Mouse (Mus musculus) gastrocnemius, adult 8-10 months (tissue): ENCODE data around the gene Foxd3. TPM values are rescaled to one million over a fixed set of nuclear protein-coding genes. Genes with fewer than 3 reads are reported as not detected.

Experiments
- DNase-seq, 2 experiments: peaks; one replicate each; pipeline ENCODE4 v3.0.0; 2022; ENCODE audit warnings: low spot score in 2 of 2
- microRNA-seq: library from miRNA; unstranded; fragments of <30 nt; microRNA quantifications from one replicate; pipeline ENCODE4 v1.2.0, GENCODE M21; 2022
- total RNA-seq, 4 experiments: library from RNA; stranded (reverse); gene quantifications; 2 replicates each; pipeline ENCODE4 v1.2.4; 2022

The Foxd3 gene
- total RNA-seq, 4 experiments from 2014 or later, result 0.79 to 1.5 (median 1.2) TPM

DNA sequence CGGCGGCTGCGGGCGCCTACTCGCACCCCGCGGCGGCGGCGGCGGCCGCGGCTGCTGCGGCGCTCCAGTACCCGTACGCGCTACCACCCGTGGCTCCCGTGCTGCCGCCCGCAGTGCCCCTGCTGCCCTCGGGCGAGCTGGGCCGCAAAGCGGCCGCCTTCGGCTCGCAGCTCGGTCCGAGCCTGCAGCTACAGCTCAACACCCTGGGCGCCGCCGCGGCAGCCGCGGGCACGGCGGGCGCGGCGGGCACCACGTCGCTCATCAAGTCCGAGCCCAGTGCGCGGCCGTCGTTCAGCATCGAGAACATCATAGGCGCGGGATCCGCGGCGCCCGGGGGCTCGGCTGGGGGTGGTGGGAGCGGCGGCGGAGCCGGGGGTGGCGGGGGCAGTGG, 1.3 kb downstream of the Foxd3 start:
- DNase-seq, result no peak

DNA sequence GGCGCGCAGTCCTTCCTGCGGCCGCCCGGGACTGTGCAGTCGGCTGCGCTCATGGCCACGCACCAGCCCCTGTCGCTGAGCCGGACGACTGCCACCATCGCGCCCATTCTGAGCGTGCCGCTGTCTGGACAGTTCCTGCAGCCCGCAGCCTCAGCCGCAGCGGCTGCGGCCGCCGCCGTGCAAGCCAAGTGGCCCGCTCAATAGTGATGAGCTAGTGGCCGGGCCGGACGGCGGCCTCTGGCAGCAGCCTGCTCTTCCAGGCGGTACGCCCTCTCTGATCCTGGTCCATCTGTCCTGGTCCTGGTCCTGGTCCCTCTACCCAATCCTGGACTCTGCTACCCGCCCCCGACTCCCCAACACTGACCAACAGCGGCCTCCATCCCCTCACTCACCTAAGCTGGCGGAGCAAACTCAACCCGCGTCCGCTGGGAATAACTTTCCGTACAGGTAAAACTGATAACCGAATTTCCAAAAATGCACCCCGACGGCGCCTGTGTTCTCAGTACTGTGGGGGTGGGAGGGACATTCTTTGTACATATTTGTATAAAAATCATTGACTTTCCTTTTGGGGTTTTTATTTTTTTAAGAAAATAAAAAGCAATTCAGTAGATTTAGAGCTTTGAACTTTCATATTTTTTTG, 1.9 kb downstream of the Foxd3 start:
- DNase-seq, result no peak

- DNase-seq, result no peak
Observed at GRCm38 (mm10) chr4:99658881-99659280, 2.8 kb downstream of the Foxd3 start.

DNA sequence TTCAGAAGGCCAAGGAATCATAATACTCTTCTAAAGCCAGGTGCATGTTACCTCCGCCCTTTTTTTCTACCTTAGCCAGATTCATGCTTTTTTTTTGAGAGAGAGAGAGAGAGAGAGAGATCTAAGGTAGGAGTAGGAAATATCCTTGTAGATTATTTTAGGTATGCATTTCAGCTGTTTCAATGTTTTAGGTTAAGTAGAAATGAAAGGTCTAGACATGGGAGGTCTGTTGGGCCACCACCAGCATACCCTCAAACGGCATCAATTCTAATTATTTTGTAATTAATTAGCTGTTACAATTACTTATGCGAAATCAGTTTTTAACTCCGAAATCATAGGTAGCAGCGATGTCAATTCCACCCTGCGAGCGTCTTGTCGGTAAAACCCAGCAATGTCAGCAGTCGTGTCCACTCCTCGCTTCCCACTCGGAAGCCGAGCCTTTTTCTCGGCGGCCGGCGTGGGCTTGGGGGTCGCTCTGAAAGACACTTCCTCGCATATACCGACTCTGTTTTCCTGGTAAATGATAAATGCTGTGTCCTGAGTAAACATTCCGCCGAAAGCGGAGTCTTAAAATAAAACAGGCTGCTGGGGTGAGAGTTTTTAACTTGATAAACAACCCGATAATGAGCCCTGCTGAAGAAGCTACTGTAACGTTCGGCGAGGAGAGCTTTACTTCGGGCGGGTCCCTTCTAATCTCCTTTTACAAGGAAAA, 3.4 kb downstream of the Foxd3 start:
- no peak for DNase-seq

GRCm38 (mm10) chr4:99660073-99660611, 4.0 kb downstream of the Foxd3 start:
- no peak for DNase-seq

GRCm38 (mm10) chr4:99660981-99661380, 4.9 kb downstream of the Foxd3 start:
- peak; percentile 48 to 54 for DNase-seq

DNA sequence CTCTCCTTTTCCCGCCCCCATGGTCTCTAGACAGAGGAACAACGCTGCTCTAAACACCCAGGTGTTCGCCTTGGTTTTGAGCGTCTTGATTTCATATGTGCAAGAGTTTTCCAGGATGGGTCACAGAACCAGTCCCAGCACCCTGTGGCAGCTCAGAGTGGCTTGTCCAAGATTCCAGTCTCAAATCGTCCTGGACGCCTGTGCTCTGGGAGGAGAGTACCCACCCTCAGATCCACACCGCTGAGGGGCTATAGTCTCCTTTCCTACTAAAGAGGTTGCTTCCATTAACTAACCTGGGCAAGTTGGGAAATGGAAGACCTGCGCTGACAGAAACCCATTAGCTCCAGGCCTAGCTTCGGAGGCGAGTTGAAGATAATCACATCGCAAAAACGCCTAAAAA, 5.9 kb downstream of the Foxd3 start:
- no peak for DNase-seq

GRCm38 (mm10) chr4:99662431-99662830, 6.3 kb downstream of the Foxd3 start:
- no peak for DNase-seq

DNA sequence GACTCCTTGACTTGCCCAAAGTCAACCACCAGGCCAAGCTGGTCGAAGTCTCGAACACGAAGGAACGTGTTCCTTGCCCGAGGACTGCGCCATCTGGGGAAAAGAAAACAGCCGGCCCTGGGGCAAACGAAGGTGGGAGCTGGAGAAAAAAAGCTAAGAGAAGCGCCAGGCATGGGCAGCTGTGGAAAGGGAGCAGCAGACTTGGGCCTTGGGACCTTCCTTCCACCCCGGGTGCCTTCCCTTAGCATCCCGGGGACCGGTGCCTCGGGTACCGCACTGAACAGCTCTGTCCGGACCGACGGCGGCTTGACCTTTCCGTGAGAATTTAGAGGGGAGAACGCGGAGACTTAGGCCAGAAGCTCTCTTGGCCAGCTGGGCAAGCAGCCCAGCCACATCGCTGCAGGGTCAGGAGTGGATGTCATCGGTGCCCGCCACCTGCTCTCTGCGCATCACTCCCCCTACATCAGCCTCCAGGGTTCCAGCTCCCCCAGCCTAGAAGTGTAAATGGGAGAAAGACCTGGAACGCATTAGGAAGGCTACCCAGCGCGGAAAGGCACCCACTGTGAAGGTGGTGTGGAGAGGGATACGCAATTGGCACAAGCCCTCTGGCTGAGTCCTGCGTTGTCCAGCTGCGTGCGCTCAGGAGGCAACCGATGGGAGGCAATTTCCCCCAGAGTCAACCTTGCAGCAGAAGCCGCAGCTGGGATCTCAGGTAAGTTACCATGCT, 6.9 kb downstream of the Foxd3 start:
- no peak for DNase-seq

- no peak for DNase-seq
Observed at GRCm38 (mm10) chr4:99663710-99664109, 7.6 kb downstream of the Foxd3 start.

DNA sequence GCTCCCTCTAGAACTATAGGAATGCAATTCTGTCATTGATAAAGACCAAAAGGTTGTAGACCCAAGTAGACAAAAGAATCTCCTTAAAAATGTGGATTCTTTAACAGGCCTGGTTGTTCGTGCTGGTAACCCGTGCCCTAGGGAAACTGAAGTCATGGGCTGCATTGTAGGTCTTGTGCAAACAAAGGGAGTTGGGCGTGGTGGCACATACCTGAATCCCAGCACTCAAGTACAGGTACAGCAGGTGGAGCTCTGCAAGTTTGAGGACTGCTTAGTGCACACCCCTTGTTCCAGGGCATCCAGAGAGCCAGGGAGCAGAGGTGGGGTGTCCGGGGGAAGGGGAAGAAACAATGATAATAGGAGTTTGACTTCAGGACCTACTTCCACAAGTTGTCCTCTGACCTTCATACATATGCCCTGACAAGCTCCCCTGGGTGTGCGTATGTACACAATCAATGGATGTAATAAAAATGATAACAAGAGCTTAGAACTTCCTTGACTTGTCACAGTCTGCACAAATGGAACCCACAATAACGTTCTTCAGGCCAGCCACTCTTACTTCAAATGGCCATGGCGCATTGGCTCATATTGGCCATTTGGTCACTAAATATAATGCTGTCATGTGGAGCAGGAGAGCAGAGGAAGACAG, 14.2 kb downstream of the Foxd3 start:
- DNase-seq, result no peak

DNA sequence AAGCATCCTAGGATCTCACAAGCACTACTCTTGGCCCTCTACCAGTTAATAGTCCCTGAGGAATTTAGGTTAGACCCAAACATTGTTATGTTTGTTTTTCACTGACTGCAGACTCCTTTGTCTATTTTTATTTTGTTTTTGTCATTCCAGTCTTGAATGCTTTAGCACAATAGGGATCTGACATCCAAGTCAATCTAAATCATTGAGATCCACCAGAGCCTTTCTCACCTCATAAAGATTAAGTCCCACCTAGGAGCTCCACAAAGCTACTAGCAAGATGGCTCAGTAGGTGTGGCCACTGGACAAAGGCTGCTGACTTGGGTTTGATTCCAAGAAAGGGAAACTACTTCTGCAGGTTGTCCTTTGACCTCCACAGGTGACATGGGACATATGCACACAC, 19.1 kb downstream of the Foxd3 start:
- no peak for DNase-seq

GRCm38 (mm10) chr4:99683941-99684340, 27.8 kb downstream of the Foxd3 start:
- no peak for DNase-seq

GRCm38 (mm10) chr4:99686308-99686707, 30.2 kb downstream of the Foxd3 start:
- DNase-seq, result no peak

Small RNA genes within 50 kb of the gene (microRNA-seq; reads per million reads assigned to microRNA genes)
- not detected for gene Gm23366

Other genes with a start within 250 kb of the Foxd3 start
- gene Alg6, start 59.4 kb downstream of the Foxd3 start, total RNA-seq, result 1 to 10 TPM; 4.3 to 8.4 (median 6.1) TPM
- gene Efcab7, start 172.9 kb downstream of the Foxd3 start, total RNA-seq, result 1 to 10 TPM in 3 of 4 experiments, under 1 TPM in 1; 0.34 to 2.0 (median 1.5) TPM